Mouse (Mus musculus): ENCODE measurements around the gene Olfr314.
A peak's percentile ranks its signal among the peaks of the same experiment; 100 is the strongest.
"Not testable (repeated sequence)": the region's sequence is repeated elsewhere in the genome, so short reads cannot be mapped to it uniquely, and the experiment has no call there.

Gene Olfr314

DNA sequence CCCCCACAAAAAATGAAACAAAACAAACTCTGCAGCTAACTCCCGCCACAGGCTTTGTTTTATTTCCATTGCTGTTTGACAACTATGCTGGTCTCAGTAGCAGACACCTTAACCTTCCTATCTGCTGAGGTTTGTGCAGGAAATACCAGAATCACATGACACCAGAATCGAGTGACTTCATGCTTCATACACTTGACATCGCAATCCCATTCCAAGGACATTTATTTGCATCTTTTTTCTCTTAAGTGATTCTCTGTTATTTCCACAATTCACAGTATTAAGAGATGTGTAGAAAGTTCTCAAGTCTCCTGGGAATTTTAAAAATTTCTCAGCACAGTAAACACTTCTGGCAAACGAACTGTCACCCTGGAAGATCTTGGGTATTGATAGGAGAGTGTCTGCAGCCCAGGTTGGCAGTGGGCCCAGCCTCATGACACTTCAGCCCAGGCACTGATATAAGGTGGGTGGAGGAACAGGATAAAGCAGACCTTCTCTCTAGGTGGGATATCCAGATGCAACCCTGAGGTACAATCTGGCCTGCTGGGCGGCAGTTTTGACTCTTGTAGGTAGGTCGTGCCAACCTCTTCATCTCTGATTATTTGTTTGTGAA lies at the start of gene Olfr314:
Gene Olfr314 (plus strand): TSS at position 473 of the 610 bp plus-strand sequence.
- DNase-seq, result no peak

DNA sequence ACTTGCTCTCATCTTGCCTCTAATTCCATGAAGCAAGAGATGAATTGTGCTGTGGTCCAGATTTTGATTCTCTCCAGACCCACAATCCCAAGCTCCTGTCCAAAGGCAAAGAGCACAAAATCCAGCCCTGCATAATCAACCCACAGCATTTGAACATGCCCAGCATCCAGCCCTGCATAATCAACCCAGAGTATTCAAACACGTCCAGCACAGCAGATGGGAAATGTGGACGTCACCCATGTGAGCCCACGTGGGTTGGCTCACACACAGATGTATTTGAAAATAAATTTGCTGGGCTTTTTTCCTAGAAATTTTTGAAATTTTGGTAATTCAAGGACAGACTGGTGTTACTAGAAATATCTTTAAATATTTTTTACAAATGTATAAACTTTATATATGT lies 49.4 kb upstream of the Olfr314 start:
- no peak for DNase-seq

- DNase-seq, result no peak
Observed at GRCm38 (mm10) chr11:58738792-58739262, 43.9 kb upstream of the Olfr314 start, which contains the start of gene Olfr317. Olfr317 (minus strand) TSS chr11:58739212.

DNA sequence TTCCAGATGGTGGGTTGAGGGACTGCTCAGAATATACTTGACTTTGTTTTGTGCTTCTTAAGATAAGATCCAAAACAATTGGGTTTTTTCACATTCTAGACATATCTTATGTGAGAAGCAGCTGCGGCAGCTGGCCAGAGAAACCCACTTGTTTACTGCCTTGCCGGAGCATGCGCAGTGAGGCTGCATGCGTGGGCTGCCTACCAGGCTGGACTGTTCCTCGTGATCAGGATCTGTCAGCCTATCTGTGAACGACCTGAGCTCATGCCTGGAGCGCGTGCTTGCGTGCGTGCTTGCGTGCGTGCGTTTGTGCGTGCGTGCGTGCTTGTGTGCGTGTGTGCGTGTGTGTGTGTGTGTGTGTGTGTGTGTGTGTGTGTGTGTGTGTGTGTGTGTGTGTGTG lies 31.7 kb upstream of the Olfr314 start:
- DNase-seq, result not testable (repeated sequence)

DNA sequence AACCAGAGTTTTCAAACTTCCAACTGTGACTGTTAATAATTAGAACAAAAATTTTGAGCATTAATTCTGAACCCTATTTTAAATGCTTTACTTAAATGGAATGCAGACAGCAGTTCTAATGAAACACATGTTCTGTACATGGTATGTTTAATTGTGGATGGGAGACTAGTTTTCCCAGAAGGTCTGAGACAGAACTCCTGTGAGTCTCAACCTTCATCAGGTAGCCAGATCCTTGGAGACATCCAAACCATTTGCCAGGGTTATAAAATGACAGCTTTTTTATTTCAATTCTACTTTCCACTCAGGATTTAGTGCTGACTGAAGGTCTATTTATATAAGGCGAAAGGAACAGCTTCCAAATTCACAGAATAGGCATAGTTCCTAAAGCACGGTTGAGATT lies 30.3 kb upstream of the Olfr314 start, which contains the start of gene Olfr316:
Gene Olfr316 (plus strand): TSS at position 301 of the 400 bp plus-strand sequence.
- no peak for DNase-seq

DNA sequence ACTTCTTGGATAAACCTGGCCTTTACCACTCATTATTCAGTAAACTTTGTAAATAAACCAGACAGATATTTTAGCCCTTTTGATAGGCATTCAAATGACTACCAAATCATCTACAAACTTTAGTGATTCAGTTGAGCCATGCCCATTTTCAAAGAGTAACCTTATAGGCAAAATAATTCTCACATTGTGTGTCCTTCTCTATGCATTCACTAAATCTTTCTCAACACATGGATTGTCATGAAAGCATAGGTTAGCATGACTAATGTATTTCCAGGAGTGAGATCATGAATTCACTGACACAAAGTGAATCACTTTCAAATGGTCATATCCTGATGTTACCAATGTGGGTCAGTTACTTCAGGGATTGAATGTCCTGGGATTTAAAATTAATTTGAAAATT lies 9.9 kb upstream of the Olfr314 start, which contains the start of gene Olfr315:
Gene Olfr315 (plus strand): TSS at position 301 of the 400 bp plus-strand sequence.
- no peak for DNase-seq

DNA sequence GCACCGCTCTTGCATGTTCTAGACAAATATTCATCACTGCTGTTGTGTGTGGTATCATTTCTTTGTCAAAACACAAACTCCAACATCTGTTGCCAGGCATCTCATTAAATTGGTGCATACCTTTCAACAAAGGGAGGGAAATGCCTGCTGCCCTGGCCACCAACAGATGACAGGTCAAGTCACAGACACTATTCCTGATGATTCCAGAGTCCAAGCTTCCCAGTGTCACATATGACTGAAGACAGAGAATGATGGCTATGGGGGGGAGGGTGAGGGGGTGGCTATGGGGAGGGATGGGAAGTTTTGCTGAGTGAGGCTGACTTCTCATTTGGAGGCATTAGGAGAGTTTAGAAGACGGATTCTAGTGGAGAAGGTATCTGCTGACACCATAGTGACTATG lies 1.4 kb downstream of the Olfr314 start:
- no peak for DNase-seq

DNA sequence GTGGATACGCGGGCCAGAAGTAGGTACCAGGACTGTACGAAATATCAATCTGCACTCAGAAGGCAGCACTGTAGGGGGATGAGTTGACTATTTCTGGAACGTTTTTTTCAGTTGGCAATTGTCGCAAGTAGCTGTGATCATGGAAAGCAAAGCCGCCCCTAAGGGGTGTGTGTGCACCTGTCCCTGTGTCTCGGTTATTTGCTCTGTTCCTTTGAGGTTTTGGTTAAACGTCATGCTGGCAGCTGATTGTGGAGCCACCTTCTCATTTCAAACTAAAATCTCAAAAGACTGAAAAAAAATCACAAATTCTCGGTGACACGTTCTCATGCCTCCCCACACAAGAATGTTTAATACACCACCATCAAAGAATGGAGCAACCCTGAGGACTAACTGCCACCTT lies 4.9 kb downstream of the Olfr314 start:
- DNase-seq, result no peak

GRCm38 (mm10) chr11:58788346-58788745 lies 5.6 kb downstream of the Olfr314 start:
- DNase-seq, result no peak

- no peak for DNase-seq
Observed at GRCm38 (mm10) chr11:58789532-58789931, 6.8 kb downstream of the Olfr314 start.

- no peak for DNase-seq
Observed at GRCm38 (mm10) chr11:58790053-58790452, 7.3 kb downstream of the Olfr314 start.

DNA sequence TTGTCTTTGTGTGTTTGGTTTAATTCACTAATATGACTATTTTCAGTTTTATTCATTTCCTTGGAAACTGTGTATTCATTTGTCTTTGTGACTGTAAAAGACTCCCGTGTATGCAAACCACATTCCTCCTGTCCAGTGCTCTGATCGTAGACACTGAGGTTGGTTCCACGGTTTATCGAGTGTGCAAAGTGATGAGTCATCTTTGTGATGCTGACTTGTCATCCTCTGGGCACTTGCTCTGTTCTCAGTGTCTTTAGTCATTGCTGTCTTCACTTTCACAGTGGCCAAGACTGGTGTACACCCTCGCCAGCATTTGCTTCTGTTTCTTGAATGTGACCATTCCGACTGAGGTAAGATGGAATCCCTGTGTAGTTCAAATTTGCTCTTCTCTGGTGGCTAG lies 7.9 kb downstream of the Olfr314 start:
- DNase-seq, result no peak

DNA sequence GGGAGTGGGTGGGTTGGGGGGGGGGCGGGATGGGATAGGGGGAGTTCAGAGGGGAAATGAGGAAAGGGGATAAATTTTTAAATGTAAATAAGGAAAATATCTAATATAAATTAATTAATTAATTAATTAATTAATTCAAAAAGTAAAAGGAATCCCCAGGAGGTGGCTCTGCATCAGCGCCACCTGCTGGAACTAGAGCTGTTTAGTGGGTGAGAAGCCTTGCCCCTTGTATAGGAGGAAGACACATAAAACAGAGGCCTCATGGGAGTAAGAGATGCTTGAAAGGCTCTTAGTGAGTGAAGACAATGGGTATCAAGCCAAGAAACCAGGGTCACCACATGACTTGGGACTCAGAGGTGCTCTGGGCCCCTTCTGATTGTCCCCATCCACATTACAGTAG lies 13.1 kb downstream of the Olfr314 start:
- no peak for DNase-seq

GRCm38 (mm10) chr11:58796850-58797249 lies 14.1 kb downstream of the Olfr314 start:
- no peak for DNase-seq

DNA sequence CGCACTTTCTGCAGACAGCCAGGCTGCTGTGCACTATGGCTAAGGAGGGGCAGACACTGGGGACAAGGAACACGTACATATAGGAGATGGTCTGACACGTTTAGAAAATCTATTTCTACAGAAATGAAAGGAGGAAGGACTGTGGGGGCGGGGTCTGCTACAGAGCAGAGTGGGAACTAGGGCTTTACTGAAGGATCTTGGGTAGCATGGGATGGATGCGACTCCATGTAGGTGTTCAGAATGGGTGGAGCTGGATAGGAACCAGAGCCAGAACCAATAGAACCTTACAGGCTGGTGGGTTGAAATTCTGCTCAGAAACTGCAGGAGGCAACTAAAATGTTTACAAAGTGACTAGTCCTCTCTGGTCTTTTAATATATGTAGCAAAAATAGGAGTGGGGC lies 17.0 kb downstream of the Olfr314 start:
- no peak for DNase-seq

DNA sequence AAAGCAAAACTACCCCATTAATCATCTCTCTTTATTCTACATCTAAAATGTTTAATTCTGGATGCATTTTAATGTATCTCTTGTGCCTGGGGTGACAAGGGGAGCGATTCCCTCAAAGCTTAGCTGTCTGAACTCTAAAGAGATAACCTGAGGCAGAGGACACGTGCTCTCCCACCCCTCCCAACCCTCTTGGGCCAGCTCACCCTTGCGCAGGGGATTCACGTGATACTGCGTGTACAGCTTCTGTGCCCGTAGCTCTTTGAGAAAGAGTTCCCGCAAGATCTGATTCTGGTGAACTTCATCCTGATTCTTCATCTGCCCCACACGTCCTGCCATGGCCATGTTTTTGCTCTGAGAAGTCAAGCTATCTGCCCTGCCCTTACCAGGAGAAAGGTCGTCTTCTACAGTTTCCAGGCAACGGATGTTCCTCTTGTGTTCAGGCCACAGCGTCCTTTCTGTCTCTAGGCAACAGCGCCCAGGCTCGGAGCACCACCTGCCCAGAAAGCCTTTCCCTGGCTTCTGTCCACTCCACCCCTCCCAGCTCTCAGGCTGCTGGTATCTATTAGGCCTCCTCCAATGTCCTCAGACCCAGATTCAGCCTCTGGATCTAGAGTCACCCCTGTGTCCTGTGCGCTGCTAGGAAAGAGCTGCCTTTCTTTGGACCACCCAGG lies 18.9 kb downstream of the Olfr314 start, which contains the start of gene Fam183b:
Gene Fam183b (minus strand): TSS at position 403 of the 671 bp plus-strand sequence.
- DNase-seq, result peak; percentile 12 to 25

DNA sequence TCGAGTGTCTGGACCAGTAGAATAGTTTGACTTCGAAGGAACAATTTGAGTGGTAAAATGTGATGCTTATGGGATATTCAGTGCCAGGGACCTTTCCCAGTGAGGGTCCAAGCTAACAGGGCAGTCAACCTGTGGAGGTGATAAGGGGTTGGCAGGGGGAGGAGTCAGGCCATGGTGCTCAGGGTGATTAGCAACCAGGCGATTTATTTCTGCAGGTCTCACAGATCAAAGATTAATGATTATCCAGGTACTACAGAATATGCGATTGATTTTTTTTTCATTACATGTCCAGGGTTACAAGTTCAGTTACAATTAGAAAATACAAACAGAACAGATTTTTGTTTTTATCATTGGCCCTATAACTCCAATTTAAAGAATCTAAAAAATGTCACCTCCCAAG lies 21.1 kb downstream of the Olfr314 start:
- DNase-seq, result no peak

DNA sequence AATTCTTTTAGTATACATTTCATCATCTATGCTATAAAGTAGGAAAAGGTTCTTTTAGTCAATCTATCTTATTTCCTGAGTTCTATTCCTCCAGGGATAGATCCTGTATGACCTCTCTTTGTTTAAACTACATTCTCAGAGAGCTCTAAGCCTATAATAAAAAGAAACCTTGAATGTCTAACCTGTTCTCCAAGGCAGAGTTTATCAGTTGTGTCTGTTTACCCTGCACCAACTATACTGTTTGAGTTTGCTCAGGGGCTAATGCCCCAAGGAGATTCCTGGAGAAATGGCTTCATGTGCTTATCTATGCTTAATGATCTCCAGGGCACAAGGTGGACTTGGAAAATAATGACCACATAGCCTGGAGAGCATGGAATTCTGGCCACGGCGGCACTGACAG lies 21.6 kb downstream of the Olfr314 start:
- no peak for DNase-seq

- no peak for DNase-seq
Observed at GRCm38 (mm10) chr11:58812001-58812400, 29.2 kb downstream of the Olfr314 start.

GRCm38 (mm10) chr11:58814700-58815099 lies 31.9 kb downstream of the Olfr314 start, which contains the start of gene Olfr313:
Olfr313 (plus strand) TSS chr11:58815000.
- DNase-seq, result not testable (repeated sequence)

DNA sequence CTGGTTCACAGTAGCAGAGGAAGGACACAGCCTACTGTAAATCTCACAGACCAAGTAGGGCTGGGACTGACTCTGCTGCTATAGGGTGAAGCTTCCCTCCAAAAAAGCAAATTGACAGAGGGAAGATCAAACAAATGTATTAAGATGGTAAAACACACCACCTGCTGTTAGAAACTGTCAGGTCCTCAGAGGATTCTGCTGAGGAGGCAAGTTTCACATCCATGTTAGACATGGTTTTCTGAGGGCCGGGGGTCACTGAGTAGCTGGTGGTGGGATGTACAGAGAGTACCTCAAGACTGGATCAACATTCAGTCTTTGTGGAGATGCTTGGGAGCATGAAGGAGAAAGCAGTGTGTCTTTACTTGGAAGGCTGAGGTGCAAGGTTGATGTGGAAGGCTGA lies 32.9 kb downstream of the Olfr314 start:
- no peak for DNase-seq

DNA sequence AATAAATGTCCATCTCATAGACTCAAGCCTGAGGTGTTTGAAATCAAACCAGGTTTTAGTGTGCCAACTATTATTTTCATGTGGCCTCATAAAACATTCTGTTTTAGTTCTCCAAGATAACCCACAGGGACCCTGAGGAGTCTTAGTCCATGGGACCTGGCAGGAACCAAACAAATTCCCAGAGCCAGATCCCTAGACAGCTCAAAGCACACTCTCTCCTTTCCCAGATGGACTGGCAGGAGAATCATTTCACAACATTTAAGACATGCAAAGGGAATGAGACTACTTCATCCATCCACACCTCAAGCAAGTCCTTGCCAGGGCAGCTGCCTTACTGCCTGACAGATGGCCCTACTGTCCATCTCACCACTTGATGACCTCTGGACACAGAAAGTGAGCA lies 46.2 kb downstream of the Olfr314 start, which contains the start of gene Olfr312:
Gene Olfr312 (plus strand): TSS at position 301 of the 400 bp plus-strand sequence.
- DNase-seq, result not testable (repeated sequence)

GRCm38 (mm10) chr11:58829764-58830163 lies 47.0 kb downstream of the Olfr314 start:
- no peak for DNase-seq

DNA sequence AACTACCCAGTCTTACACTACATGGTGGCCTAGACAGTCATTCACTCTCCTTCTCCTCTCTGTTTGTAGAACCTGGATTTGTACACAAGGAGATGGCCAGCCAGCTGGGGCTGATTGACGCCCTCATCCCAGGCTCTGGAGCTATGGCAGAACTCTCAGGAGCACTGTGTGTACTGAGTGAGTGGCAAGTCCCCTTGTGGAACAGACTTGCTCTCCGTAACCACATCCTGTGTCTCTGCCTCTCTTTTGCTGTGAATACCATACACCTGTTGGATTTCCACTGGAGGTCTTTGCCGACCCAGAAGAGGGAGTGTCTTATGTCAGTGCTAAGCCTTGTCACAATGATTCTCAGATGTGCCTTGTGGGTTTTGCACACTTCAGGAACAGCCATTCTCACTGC lies 49.8 kb downstream of the Olfr314 start:
- DNase-seq, result not testable (repeated sequence)
